Mouse (Mus musculus) bone marrow, adult 2 months (tissue): ENCODE data around the gene Krt88.

Source experiments
- CTCF ChIP-seq: fragments of 200-500 bp; IDR thresholded peaks from 2 replicates; pipeline ENCODE4 v1.5.1; 2011; ENCODE audit warnings: low read length, control low read depth; ENCODE audit not compliant: control insufficient read depth, insufficient read depth
- POLR2A ChIP-seq: fragments of 200-500 bp; IDR thresholded peaks from 2 replicates; pipeline ENCODE4 v1.6.1; 2011; ENCODE audit warnings: low read depth, mild to moderate bottlenecking, control low read depth, low read length, borderline replicate concordance; ENCODE audit not compliant: control insufficient read depth

DNA sequence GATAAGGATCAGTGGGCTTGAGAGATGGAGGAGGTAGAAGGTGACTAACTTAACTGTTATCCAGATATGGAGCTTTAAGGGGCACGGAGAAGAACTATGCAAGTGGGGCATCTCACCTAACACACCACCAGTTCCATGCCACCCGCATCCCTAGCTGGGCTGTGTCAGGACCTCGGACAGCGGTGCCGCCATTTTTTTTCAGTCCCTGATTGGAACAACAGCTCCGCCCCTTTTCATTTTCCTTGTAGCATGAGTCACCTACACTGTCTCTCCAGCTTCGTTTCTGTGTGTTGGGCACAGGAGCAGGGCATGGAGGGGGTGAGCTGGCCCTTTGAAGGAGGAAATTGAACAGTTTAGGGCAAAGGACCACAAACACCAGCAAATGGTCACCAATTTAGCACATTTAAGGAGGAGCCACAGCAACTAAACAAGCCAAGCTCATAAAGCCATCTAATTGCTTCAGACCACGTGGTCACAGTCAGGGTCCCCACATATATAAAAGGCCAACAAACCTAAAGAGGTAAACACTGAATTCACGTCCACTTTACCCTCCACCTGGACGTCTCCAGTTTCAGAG lies 25.5 kb downstream of the Krt88 start, which contains the start of gene Krt86:
- TF ChIP-seq CTCF = no peak
- TF ChIP-seq POLR2A = no peak
